Mouse (Mus musculus) neural tube, embryonic 13.5 days (tissue): ENCODE data around the gene Sft2d2. TPM values are rescaled to one million over a fixed set of nuclear protein-coding genes. Genes with fewer than 3 reads are reported as not detected.

Experiments used
- ATAC-seq: fragments of 200-750 bp; cut with Nextera tagmentation; 2 replicates; pipeline ENCODE4 v1.8.0; 2017; ENCODE audit warnings: low read depth, mild to moderate bottlenecking, moderate TSS enrichment, moderate library complexity
- H3K27ac ChIP-seq: fragments of 300-500 bp; sonication (generic); replicated peaks from 2 replicates; pipeline ENCODE4 v1.5.1; 2015; ENCODE audit warnings: moderate library complexity, mild to moderate bottlenecking, inconsistent platforms
- H3K27me3 ChIP-seq: fragments of 300-500 bp; sonication (generic); 2 replicates; pipeline ENCODE4 v1.6.1; 2015; ENCODE audit warnings: mild to moderate bottlenecking, inconsistent platforms
- H3K36me3 ChIP-seq: fragments of 300-500 bp; sonication (generic); 2 replicates; pipeline ENCODE4 v1.6.1; 2015; ENCODE audit warnings: mild to moderate bottlenecking, inconsistent platforms
- H3K4me1 ChIP-seq: fragments of 300-500 bp; sonication (generic); replicated peaks from 2 replicates; pipeline ENCODE4 v1.6.1; 2015; ENCODE audit warnings: inconsistent platforms
- H3K4me2 ChIP-seq: fragments of 300-500 bp; sonication (generic); 2 replicates; pipeline ENCODE4 v1.6.1; 2015; ENCODE audit warnings: inconsistent platforms, mild to moderate bottlenecking, moderate library complexity
- H3K4me3 ChIP-seq: fragments of 300-500 bp; sonication (generic); 2 replicates; pipeline ENCODE4 v1.5.1; 2015; ENCODE audit warnings: mild to moderate bottlenecking, inconsistent platforms
- H3K9ac ChIP-seq: fragments of 300-500 bp; sonication (generic); 2 replicates; pipeline ENCODE4 v1.6.1; 2015; ENCODE audit warnings: moderate library complexity, mild to moderate bottlenecking, inconsistent platforms
- H3K9me3 ChIP-seq: fragments of 300-500 bp; sonication (generic); 2 replicates; pipeline ENCODE4 v1.6.1; 2016; ENCODE audit warnings: inconsistent platforms
- WGBS: fragments of 180-500 bp; shearing (Covaris S2); methylation state at CpG from one replicate; pipeline ENCODE4 v1.1.7; 2015; 5-methylcytosine and 5-hydroxymethylcytosine counted together
- polyA plus RNA-seq: library from polyadenylated mRNA; unstranded; fragments of >200 nt; fragmentation: Nextera tagmentation; extraction: Ambion mirVana; gene quantifications from 2 replicates; pipeline ENCODE4 v1.2.1, GENCODE M21; 2015

The Sft2d2 gene
- polyA plus RNA-seq, 1 experiment from 2014 or later: 5.7 TPM

GRCm38 (mm10) chr1:165160723-165161405, 33.4 kb downstream of the Sft2d2 start, which contains the start of gene Tbx19:
Gene Tbx19 (minus strand): TSS chr1:165160773.
- no peak within 1 kb of the TSS for H3K4me2 ChIP-seq
- WGBS: 85% methylated on average over 8 of the region's 8 CpGs
- H3K27me3 ChIP-seq: no peaks in the 10 kb centered on the region

GRCm38 (mm10) chr1:165158841-165159240, 35.4 kb downstream of the Sft2d2 start:
- no peak overlapping the region for H3K27ac ChIP-seq

More at GRCm38 (mm10) chr1:165160723-165161405, 33.4 kb downstream of the Sft2d2 start, which contains the start of gene Tbx19:
- H3K4me3 ChIP-seq: no peak within 1 kb of the TSS
- H3K4me1 ChIP-seq: no peaks in the 10 kb centered on the region
- no peaks in the 10 kb centered on the region for H3K9me3 ChIP-seq
- H3K36me3 ChIP-seq: no peaks in the 10 kb centered on the region
- no peak for ATAC-seq
- H3K9ac ChIP-seq: no peak within 1 kb of the TSS
- no peak within 1 kb of the TSS for H3K27ac ChIP-seq

GRCm38 (mm10) chr1:165154162-165154561, 40.1 kb downstream of the Sft2d2 start:
- no peaks in the 10 kb centered on the region for H3K27me3 ChIP-seq
- ATAC-seq: no peak
- H3K4me1 ChIP-seq: no peaks in the 10 kb centered on the region
- H3K4me2 ChIP-seq: no peak overlapping the region
- H3K27ac ChIP-seq: no peak overlapping the region
- H3K36me3 ChIP-seq: no peaks in the 10 kb centered on the region
- no peak overlapping the region for H3K4me3 ChIP-seq
- 90% methylated on average over 4 of the region's 4 CpGs for WGBS
- H3K9me3 ChIP-seq: no peaks in the 10 kb centered on the region
- no peak overlapping the region for H3K9ac ChIP-seq

More at GRCm38 (mm10) chr1:165158841-165159240, 35.4 kb downstream of the Sft2d2 start:
- no peak overlapping the region for H3K4me3 ChIP-seq
- 84% methylated on average over 10 of the region's 10 CpGs for WGBS
- no peak for ATAC-seq
- H3K36me3 ChIP-seq: no peaks in the 10 kb centered on the region
- no peaks in the 10 kb centered on the region for H3K27me3 ChIP-seq
- no peak overlapping the region for H3K9ac ChIP-seq
- H3K4me2 ChIP-seq: no peak overlapping the region
- no peaks in the 10 kb centered on the region for H3K4me1 ChIP-seq
- no peaks in the 10 kb centered on the region for H3K9me3 ChIP-seq

GRCm38 (mm10) chr1:165151216-165151615, 43.0 kb downstream of the Sft2d2 start:
- H3K36me3 ChIP-seq: no peaks in the 10 kb centered on the region
- H3K27ac ChIP-seq: no peak overlapping the region
- H3K9me3 ChIP-seq: no peaks in the 10 kb centered on the region
- WGBS: 67% methylated on average over 8 of the region's 8 CpGs
- no peak overlapping the region for H3K4me2 ChIP-seq
- no peak overlapping the region for H3K4me3 ChIP-seq
- no peak for ATAC-seq
- no peaks in the 10 kb centered on the region for H3K27me3 ChIP-seq
- no peak overlapping the region for H3K9ac ChIP-seq
- no peaks in the 10 kb centered on the region for H3K4me1 ChIP-seq

- ATAC-seq: no peak
- no peaks in the 10 kb centered on the region for H3K27me3 ChIP-seq
- H3K4me2 ChIP-seq: no peak overlapping the region
- WGBS: 88% methylated on average over 12 of the region's 12 CpGs
- H3K9me3 ChIP-seq: no peaks in the 10 kb centered on the region
- no peak overlapping the region for H3K4me3 ChIP-seq
- no peaks in the 10 kb centered on the region for H3K36me3 ChIP-seq
- H3K27ac ChIP-seq: no peak overlapping the region
- H3K4me1 ChIP-seq: no peaks in the 10 kb centered on the region
- no peak overlapping the region for H3K9ac ChIP-seq
These were observed 51.8 kb downstream of the Sft2d2 start for GRCm38 (mm10) chr1:165142343-165142916.

GRCm38 (mm10) chr1:165140227-165140626, 54.0 kb downstream of the Sft2d2 start:
- Histone ChIP-seq H3K36me3 (no peaks in the 10 kb centered on the region), H3K27ac (no peak overlapping the region), H3K9ac (no peak overlapping the region), H3K4me1 (no peaks in the 10 kb centered on the region), H3K9me3 (no peaks in the 10 kb centered on the region), H3K4me3 (no peak overlapping the region), H3K27me3 (no peaks in the 10 kb centered on the region), H3K4me2 (no peak overlapping the region)
- 82% methylated on average over 3 of the region's 3 CpGs for whole genome bisulfite sequencing
- ATAC-seq: no peak

GRCm38 (mm10) chr1:165133858-165134257, 60.4 kb downstream of the Sft2d2 start:
- Histone ChIP-seq H3K4me3 (no peak overlapping the region), H3K4me2 (no peak overlapping the region), H3K36me3 (no peaks in the 10 kb centered on the region), H3K27me3 (no peaks in the 10 kb centered on the region), H3K27ac (no peak overlapping the region), H3K4me1 (peaks cover 4% of the 10 kb centered on the region; the same call in 1 of the 2 replicates), H3K9me3 (no peaks in the 10 kb centered on the region), H3K9ac (no peak overlapping the region)
- WGBS: 70% methylated on average over 2 of the region's 2 CpGs
- ATAC-seq: no peak

GRCm38 (mm10) chr1:165133279-165133678, 61.0 kb downstream of the Sft2d2 start:
- H3K27me3 ChIP-seq: no peaks in the 10 kb centered on the region
- no peak overlapping the region for H3K4me3 ChIP-seq
- no peak overlapping the region for H3K4me2 ChIP-seq
- 76% methylated on average over 5 of the region's 5 CpGs for WGBS
- H3K9me3 ChIP-seq: no peaks in the 10 kb centered on the region
- peaks cover 4% of the 10 kb centered on the region; the same call in 1 of the 2 replicates for H3K4me1 ChIP-seq
- no peak for ATAC-seq
- no peaks in the 10 kb centered on the region for H3K36me3 ChIP-seq
- H3K9ac ChIP-seq: no peak overlapping the region
- no peak overlapping the region for H3K27ac ChIP-seq

GRCm38 (mm10) chr1:165132187-165132877, 61.9 kb downstream of the Sft2d2 start:
- no peak overlapping the region for H3K9ac ChIP-seq
- WGBS: 77% methylated on average over 14 of the region's 14 CpGs
- peak; percentile 54 for ATAC-seq

GRCm38 (mm10) chr1:165129573-165129972, 64.7 kb downstream of the Sft2d2 start:
- no peaks in the 10 kb centered on the region for H3K27me3 ChIP-seq
- H3K4me1 ChIP-seq: peaks cover 4% of the 10 kb centered on the region; the same call in 1 of the 2 replicates
- H3K4me2 ChIP-seq: no peak overlapping the region
- ATAC-seq: peak; percentile 48
- WGBS: 66% methylated on average over 5 of the region's 5 CpGs
- no peaks in the 10 kb centered on the region for H3K36me3 ChIP-seq
- H3K27ac ChIP-seq: no peak overlapping the region
- H3K4me3 ChIP-seq: no peak overlapping the region
- no peak overlapping the region for H3K9ac ChIP-seq
- H3K9me3 ChIP-seq: no peaks in the 10 kb centered on the region

More at GRCm38 (mm10) chr1:165132187-165132877, 61.9 kb downstream of the Sft2d2 start:
- Histone ChIP-seq H3K4me2 (no peak overlapping the region), H3K36me3 (no peaks in the 10 kb centered on the region), H3K4me1 (peaks cover 4% of the 10 kb centered on the region; the same call in 1 of the 2 replicates), H3K27me3 (no peaks in the 10 kb centered on the region), H3K27ac (no peak overlapping the region), H3K9me3 (no peaks in the 10 kb centered on the region), H3K4me3 (no peak overlapping the region)
